Mouse (Mus musculus): ENCODE data around the gene Pla2g2f. TPM values are rescaled to one million over a fixed set of nuclear protein-coding genes. Genes with fewer than 3 reads are reported as not detected.

Pla2g2f gene
- total RNA-seq (2021) (under 1 TPM; 0.18 to 0.26 TPM), polyA plus RNA-seq (2012; rRNA removed) (0.12 and 0.14 TPM in 2 replicates)
- long read RNA-seq = 0 reads

DNA sequence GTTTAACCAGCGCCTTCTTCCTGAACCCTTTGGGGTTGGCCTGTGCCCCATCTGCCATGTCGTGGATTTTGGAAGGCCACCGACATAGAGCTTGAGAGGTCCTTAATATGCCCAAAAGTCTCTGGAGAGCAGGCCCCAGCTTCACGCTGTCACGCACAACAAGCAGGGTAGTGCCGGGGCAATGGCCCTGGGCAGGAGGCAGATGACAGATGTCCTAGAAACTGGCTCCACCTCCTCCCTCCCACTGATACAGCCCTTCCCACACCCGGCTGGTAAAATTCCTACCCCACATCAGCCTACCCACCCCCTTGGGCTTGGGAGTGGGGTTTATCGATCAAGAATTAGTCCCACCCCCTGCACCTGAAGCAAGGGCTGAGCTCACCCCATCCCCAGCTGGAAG is at the start of gene Pla2g2f:
Pla2g2f (minus strand) TSS at position 211 of the 400 bp plus-strand sequence.
- Histone ChIP-seq H3K9ac (ENCODE audit: low read depth, low read length) (no peak within 1 kb of the TSS), H3K27ac (no peak within 1 kb of the TSS), H3K4me3 (no peak within 1 kb of the TSS), H3K4me1 (ENCODE audit: control insufficient read depth, insufficient read depth, low read length) (no peaks in the 10 kb centered on the region), H3K79me2 (replicated peaks; ENCODE audit: control insufficient read depth, insufficient read depth, low read length) (no peaks in the 10 kb centered on the region), H3K27me3 (ENCODE audit: control insufficient read depth, insufficient read depth, low read length) (no peaks in the 10 kb centered on the region), H3K36me3 (ENCODE audit: control insufficient read depth, insufficient read depth, low read length) (no peaks in the 10 kb centered on the region)
- TF ChIP-seq EP300 (IDR thresholded peaks at IDR 0.05; ENCODE audit: insufficient read depth, low read depth, low read length) = no peak
- no peak for TF ChIP-seq CTCF (IDR thresholded peaks at IDR 0.05)
- TF ChIP-seq POLR2A (IDR thresholded peaks at IDR 0.05; ENCODE audit: insufficient read depth, low read depth, low read length) = no peak
- DNase-seq = no peak
- intact Hi-C loops (cut with DNase I) = no loop called here
- WGBS = 85% methylated on average over 8 of the region's 8 CpGs

DNA sequence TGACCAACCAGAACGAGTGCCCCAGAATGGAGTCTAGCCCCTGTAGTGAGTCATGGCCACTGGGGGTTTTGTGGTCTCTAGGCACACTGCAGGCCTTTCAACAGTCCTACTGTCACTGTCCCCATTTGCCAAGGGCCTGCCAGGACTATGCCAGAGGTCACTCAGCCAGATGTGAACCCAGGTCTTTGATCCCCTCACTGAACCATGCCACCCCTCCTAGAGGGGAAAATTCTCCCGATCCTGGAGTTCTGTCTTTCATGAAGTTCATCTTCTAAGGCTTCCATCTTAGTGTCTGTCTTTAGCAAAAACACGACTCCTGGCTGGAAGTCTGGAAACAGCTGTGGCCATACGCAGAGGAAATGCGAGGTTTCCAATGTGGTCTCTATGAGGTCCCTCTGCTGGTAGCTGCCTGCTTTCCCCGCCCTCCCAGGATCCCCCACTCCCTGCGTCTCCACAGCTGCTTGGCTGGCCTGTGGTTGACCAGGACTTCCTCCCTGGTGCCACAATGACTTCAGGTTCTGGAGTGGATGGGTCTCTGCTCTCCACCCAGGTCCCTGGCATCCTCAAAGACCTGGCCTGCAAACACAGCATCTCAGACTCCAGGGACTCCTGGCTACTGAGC is 49.6 kb upstream of the Pla2g2f start:
- Histone ChIP-seq H3K36me3 (ENCODE audit: control insufficient read depth, insufficient read depth, low read length) (no peaks in the 10 kb centered on the region), H3K9ac (ENCODE audit: low read depth, low read length) (no peak overlapping the region), H3K4me3 (no peak overlapping the region), H3K27me3 (ENCODE audit: control insufficient read depth, insufficient read depth, low read length) (no peaks in the 10 kb centered on the region), H3K4me1 (ENCODE audit: control insufficient read depth, insufficient read depth, low read length) (no peaks in the 10 kb centered on the region; the same call in 1 of the 2 replicates), H3K27ac (no peak overlapping the region), H3K79me2 (replicated peaks; ENCODE audit: control insufficient read depth, insufficient read depth, low read length) (no peaks in the 10 kb centered on the region)
- TF ChIP-seq EP300 (IDR thresholded peaks at IDR 0.05; ENCODE audit: insufficient read depth, low read depth, low read length) = no peak
- no peak for TF ChIP-seq POLR2A (IDR thresholded peaks at IDR 0.05; ENCODE audit: insufficient read depth, low read depth, low read length)
- TF ChIP-seq CTCF (IDR thresholded peaks at IDR 0.05) = no peak
- intact Hi-C loops (cut with DNase I) = no loop called here
- no peak for DNase-seq
- whole genome bisulfite sequencing = 45% methylated on average over 7 of the region's 7 CpGs

DNA sequence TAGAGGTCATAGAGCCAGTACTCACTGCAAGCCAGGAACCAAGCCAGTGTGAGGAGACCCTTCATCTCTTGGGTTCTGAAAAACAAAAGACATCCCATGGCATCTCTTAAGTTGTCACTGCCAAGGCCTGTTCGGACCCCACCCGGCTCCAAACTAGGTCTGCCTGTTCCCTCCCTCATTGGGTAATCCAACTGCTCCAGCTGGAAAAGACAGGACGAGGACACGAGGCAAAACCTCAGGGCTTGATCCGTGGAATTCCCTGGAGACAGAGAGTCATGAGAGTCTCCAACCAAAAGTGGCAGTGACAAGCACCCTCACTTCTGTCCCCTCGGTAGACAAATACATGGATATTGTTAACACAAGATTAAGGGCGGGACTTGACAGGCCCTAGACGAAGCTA is 48.7 kb upstream of the Pla2g2f start:
- intact Hi-C loops (cut with DNase I) = no loop called here
- Histone ChIP-seq H3K79me2 (replicated peaks; ENCODE audit: control insufficient read depth, insufficient read depth, low read length) (no peaks in the 10 kb centered on the region), H3K27ac (no peak overlapping the region), H3K27me3 (ENCODE audit: control insufficient read depth, insufficient read depth, low read length) (no peaks in the 10 kb centered on the region), H3K4me1 (ENCODE audit: control insufficient read depth, insufficient read depth, low read length) (no peaks in the 10 kb centered on the region; the same call in 1 of the 2 replicates), H3K4me3 (no peak overlapping the region), H3K36me3 (ENCODE audit: control insufficient read depth, insufficient read depth, low read length) (no peaks in the 10 kb centered on the region), H3K9ac (ENCODE audit: low read depth, low read length) (no peak overlapping the region)
- DNase-seq = no peak
- TF ChIP-seq CTCF (IDR thresholded peaks at IDR 0.05) = no peak
- no peak for TF ChIP-seq EP300 (IDR thresholded peaks at IDR 0.05; ENCODE audit: insufficient read depth, low read depth, low read length)
- no peak for TF ChIP-seq POLR2A (IDR thresholded peaks at IDR 0.05; ENCODE audit: insufficient read depth, low read depth, low read length)
- WGBS = 69% methylated on average over 8 of the region's 8 CpGs

DNA sequence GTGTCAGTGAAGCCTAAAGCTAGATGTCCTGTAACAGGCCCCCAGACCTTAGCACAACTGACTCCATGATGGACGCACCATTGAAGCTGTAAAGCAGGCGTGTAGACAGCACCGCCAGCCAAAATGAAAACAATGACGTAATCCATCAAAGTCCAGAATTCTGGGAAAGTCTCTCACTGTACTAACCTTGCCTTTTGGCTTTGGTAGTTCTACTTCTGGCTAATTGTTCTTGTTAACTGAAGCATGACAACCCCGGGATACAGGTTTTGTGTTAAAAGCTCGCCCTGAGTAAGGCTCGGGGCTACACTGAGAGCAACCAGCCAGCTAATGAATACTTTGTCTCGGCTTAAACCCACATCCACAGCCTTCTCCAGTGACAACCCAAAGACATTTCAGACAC is 47.8 kb upstream of the Pla2g2f start:
- TF ChIP-seq POLR2A (IDR thresholded peaks at IDR 0.05; ENCODE audit: insufficient read depth, low read depth, low read length) (no peak), EP300 (IDR thresholded peaks at IDR 0.05; ENCODE audit: insufficient read depth, low read depth, low read length) (no peak), CTCF (IDR thresholded peaks at IDR 0.05) (no peak)
- Histone ChIP-seq H3K27ac (no peak overlapping the region), H3K79me2 (replicated peaks; ENCODE audit: control insufficient read depth, insufficient read depth, low read length) (no peaks in the 10 kb centered on the region), H3K27me3 (ENCODE audit: control insufficient read depth, insufficient read depth, low read length) (no peaks in the 10 kb centered on the region), H3K4me3 (no peak overlapping the region), H3K9ac (ENCODE audit: low read depth, low read length) (no peak overlapping the region), H3K4me1 (ENCODE audit: control insufficient read depth, insufficient read depth, low read length) (no peaks in the 10 kb centered on the region; the same call in 1 of the 2 replicates), H3K36me3 (ENCODE audit: control insufficient read depth, insufficient read depth, low read length) (no peaks in the 10 kb centered on the region)
- no peak for DNase-seq
- 82% methylated on average over 8 of the region's 8 CpGs for WGBS
- intact Hi-C loops (cut with DNase I) = no loop called here

DNA sequence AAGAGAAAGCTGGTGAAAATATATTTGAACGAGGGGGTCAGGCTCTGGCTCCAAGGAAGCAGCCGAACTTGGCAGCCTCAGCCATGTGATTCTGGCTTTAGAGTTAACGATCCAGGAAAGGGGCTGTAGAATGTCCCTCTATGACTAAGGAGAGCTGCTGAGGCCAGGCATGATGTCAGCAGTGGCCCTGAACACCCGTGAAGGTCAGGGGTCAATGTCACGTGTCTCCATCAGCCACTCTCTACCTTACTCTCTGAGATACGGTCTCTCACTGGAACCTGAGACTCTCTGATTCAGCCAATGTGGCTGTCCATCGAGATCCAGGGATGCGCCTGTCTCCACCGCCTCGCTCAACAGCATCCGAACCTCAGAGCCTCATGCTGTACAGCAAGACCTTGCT is 45.5 kb upstream of the Pla2g2f start:
- Histone ChIP-seq H3K4me1 (ENCODE audit: control insufficient read depth, insufficient read depth, low read length) (no peaks in the 10 kb centered on the region; the same call in 1 of the 2 replicates), H3K9ac (ENCODE audit: low read depth, low read length) (no peak overlapping the region), H3K4me3 (no peak overlapping the region), H3K27me3 (ENCODE audit: control insufficient read depth, insufficient read depth, low read length) (no peaks in the 10 kb centered on the region), H3K27ac (no peak overlapping the region), H3K36me3 (ENCODE audit: control insufficient read depth, insufficient read depth, low read length) (no peaks in the 10 kb centered on the region), H3K79me2 (replicated peaks; ENCODE audit: control insufficient read depth, insufficient read depth, low read length) (no peaks in the 10 kb centered on the region)
- no peak for DNase-seq
- intact Hi-C loops (cut with DNase I) = no loop called here
- 87% methylated on average over 11 of the region's 11 CpGs for WGBS
- TF ChIP-seq POLR2A (IDR thresholded peaks at IDR 0.05; ENCODE audit: insufficient read depth, low read depth, low read length) (no peak), CTCF (IDR thresholded peaks at IDR 0.05) (no peak), EP300 (IDR thresholded peaks at IDR 0.05; ENCODE audit: insufficient read depth, low read depth, low read length) (no peak)

DNA sequence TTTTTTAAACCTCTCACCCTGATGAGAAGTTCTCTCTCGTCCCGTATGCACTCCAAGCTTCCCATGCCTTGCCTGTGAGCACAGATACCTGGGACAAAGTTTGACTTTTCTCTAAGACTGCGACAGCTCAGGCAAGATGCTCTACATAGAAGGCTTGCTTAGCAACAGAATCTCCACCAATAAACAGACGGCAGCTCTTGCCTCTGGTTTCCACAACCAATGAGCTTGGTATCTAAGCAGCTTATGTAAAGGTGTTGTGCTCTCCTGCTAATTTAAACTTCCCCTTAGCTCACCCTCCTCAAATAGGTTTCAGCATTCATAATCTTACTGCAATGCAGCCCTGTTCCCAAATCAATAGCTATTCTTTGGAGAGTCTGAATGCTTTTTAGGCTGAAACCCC is 44.2 kb upstream of the Pla2g2f start:
- intact Hi-C loops (cut with DNase I) = no loop called here
- TF ChIP-seq EP300 (IDR thresholded peaks at IDR 0.05; ENCODE audit: insufficient read depth, low read depth, low read length) (no peak), CTCF (IDR thresholded peaks at IDR 0.05) (no peak), POLR2A (IDR thresholded peaks at IDR 0.05; ENCODE audit: insufficient read depth, low read depth, low read length) (no peak)
- Histone ChIP-seq H3K27ac (no peak overlapping the region), H3K36me3 (ENCODE audit: control insufficient read depth, insufficient read depth, low read length) (no peaks in the 10 kb centered on the region), H3K4me1 (ENCODE audit: control insufficient read depth, insufficient read depth, low read length) (no peaks in the 10 kb centered on the region), H3K27me3 (ENCODE audit: control insufficient read depth, insufficient read depth, low read length) (no peaks in the 10 kb centered on the region), H3K9ac (ENCODE audit: low read depth, low read length) (no peak overlapping the region), H3K4me3 (no peak overlapping the region), H3K79me2 (replicated peaks; ENCODE audit: control insufficient read depth, insufficient read depth, low read length) (no peaks in the 10 kb centered on the region)
- DNase-seq = no peak
- 88% methylated on average over 4 of the region's 4 CpGs for WGBS
